Mouse (Mus musculus): ENCODE measurements around the gene Man2a2. TPM values are rescaled to one million over a fixed set of nuclear protein-coding genes. Genes with fewer than 3 reads are reported as not detected.

Man2a2 gene
- polyA plus RNA-seq, 1 experiment from 2014 or later: 73.2 TPM

DNA sequence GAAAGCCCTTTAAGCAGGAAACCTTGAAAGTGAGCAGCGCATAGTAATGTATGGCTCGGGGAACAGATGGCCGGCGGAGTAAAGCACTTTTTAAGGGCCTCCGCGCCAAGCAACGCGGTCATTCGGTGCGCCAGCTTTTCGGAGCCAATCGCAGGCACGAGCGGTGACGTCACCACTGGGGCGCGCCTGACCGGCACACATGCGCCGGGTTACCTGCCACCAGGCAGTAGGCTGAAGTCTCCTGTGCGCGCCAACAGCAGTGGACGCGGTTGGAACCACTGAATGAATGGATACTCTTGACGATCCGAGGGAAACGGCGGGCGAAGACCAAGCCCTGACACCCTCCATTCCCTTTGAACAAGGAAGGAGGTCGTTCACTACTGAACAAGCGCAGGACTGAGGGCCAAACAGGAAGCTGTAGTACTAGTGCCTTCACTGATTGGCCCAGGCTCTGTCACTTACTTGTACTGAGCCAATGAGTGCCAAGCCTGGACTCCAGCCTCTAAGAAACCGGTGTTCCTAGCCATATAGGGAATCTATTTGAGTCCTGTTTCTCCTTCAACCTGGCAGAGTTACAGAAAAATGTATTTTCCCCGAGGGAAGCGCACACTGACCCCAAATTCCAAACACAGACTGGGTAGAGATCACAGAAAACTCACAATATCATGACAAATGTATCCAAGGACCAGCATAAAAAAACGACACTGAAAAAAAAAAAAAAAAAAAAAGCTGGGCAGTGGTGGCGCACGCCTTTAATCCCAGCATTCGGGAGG lies 46.9 kb downstream of the Man2a2 start, which contains the start of gene Rccd1:
TSS of gene Rccd1 (minus strand) at position 412 of the 773 bp plus-strand sequence.
- Histone ChIP-seq H3K79me2 (ENCODE audit: inconsistent target) (no peaks in the 10 kb centered on the region), H3K36me3 (ENCODE audit: inconsistent target) (peaks cover 28% of the 10 kb centered on the region; the same call in 1 of the 2 replicates), H3K4me3 (ENCODE audit: inconsistent target) (peak within 1 kb of the TSS; percentile 55), H3K27ac (peak within 1 kb of the TSS; percentile 54)
- WGBS (ENCODE audit: missing documents): under 1% methylated on average over 34 of the region's 38 CpGs

- Histone ChIP-seq H3K36me3 (ENCODE audit: inconsistent target) (peaks cover 23% of the 10 kb centered on the region; the same call in 1 of the 2 replicates), H3K79me2 (ENCODE audit: inconsistent target) (no peaks in the 10 kb centered on the region), H3K27ac (peak overlapping the region; percentile 54; the same call in 1 of the 2 replicates), H3K4me3 (ENCODE audit: inconsistent target) (peak overlapping the region; percentile 55)
- WGBS (ENCODE audit: missing documents): 24% methylated on average over 8 of the region's 8 CpGs
Measured at GRCm38 (mm10) chr7:80323336-80323735, 47.8 kb downstream of the Man2a2 start.

DNA sequence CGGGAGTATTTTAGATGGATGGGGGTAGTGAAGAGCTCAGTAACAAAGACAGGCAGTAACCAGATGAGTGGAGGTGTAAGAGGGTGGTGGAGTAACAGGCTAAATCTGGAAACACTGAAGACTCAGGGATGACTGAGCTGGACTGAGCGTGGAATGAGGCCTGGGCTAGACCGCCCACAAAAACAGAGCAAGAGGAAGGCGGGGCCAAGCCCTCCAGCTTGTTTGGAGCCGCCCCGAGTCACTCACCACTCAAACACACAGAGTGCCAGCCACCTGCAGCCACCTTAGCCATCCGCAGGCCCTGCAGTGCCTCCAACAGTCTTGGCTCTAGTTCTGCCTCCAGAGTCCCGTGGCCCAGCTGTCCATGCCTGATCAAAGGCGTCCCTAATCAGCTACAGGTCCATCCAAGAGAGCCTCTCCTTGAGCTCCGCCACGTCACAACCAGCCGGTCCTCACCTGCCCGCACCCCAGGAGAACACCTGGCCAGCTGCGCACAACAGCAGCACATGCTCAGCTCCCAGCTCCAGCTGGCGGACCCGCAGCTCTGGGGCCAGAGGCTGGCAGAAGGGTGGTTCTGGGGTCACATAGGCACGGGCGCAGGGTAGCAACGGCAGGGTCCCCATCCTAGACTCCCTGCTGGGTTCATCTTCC lies 51.2 kb downstream of the Man2a2 start:
- no peak overlapping the region for H3K27ac ChIP-seq
- H3K79me2 ChIP-seq (ENCODE audit: inconsistent target): no peaks in the 10 kb centered on the region
- 0 out of 2 replicates have a peak, but pooled peaks cover 4% of the 10 kb centered on the region for H3K36me3 ChIP-seq (ENCODE audit: inconsistent target)
- 92% methylated on average over 18 of the region's 19 CpGs for WGBS (ENCODE audit: missing documents)
- no peak overlapping the region for H3K4me3 ChIP-seq (ENCODE audit: inconsistent target)

- WGBS (ENCODE audit: missing documents): 100% methylated on average over 4 of the region's 4 CpGs
- H3K4me3 ChIP-seq (ENCODE audit: inconsistent target): no peak overlapping the region
- H3K79me2 ChIP-seq (ENCODE audit: inconsistent target): no peaks in the 10 kb centered on the region
- no peak overlapping the region for H3K27ac ChIP-seq
- H3K36me3 ChIP-seq (ENCODE audit: inconsistent target): peaks cover 8% of the 10 kb centered on the region; the same call in 1 of the 2 replicates
Measured at GRCm38 (mm10) chr7:80318670-80319069, 52.5 kb downstream of the Man2a2 start.

DNA sequence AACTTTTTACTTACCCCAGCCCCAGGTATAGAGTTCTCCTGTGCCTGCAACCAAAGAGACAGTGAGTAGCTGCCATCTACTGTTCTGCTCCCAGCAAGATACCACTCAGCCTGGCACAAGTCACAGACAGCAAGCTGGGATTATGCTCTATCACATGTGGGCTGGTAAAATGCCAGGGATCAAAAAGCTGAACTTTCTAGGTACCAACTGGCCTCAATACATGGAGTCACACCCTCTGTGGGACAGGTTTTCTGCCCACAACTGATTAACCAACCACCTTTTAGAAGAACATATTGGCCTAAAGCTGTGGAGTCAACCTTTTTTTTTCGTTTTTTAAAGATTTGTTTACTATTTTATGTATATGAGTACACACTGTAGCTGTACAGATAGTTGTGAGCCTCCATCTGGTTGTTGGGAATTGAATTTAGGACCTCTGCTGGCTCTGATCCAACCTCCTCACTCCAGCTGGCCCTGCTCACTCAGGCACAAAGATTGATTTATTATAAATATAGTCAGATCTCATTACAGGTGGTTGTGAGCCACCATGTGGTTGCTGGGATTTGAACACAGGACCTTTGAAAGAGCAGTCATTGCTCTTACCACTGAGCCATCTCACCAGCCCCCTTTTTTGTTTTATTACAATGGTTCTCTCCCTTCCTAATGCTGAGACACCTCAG lies 53.6 kb downstream of the Man2a2 start:
- Histone ChIP-seq H3K27ac (no peak overlapping the region), H3K4me3 (ENCODE audit: inconsistent target) (no peak overlapping the region), H3K79me2 (ENCODE audit: inconsistent target) (no peaks in the 10 kb centered on the region), H3K36me3 (ENCODE audit: inconsistent target) (peaks cover 8% of the 10 kb centered on the region; the same call in 1 of the 2 replicates)
- WGBS (ENCODE audit: missing documents): 78% methylated on average over 1 of the region's 1 CpGs

- no peak overlapping the region for H3K4me3 ChIP-seq (ENCODE audit: inconsistent target)
- WGBS (ENCODE audit: missing documents): 83% methylated on average over 2 of the region's 2 CpGs
- H3K79me2 ChIP-seq (ENCODE audit: inconsistent target): no peaks in the 10 kb centered on the region
- peaks cover 8% of the 10 kb centered on the region; the same call in 1 of the 2 replicates for H3K36me3 ChIP-seq (ENCODE audit: inconsistent target)
- H3K27ac ChIP-seq: no peak overlapping the region
Measured at GRCm38 (mm10) chr7:80315733-80316132, 55.4 kb downstream of the Man2a2 start.

DNA sequence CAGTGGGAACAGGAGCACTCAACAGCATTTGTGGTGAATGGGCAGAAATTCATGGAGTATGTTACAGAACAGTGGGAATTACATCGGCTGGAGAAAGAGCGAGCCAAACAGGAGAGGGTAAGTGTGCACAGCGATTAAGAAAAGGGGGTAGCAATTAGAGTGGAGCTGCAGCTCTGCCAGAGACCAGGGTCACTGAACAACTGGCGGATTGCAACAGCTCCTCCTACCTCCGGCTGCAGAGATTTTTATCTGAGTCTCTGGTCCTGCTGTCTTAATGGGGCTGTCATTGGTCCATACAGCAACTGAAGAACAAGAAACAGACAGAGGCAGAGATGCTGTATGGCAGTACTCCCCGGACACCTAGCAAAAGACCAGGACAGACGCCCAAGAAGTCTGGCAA lies 60.4 kb downstream of the Man2a2 start:
- Histone ChIP-seq H3K4me3 (ENCODE audit: inconsistent target) (no peak overlapping the region), H3K27ac (no peak overlapping the region), H3K36me3 (ENCODE audit: inconsistent target) (peaks cover 4% of the 10 kb centered on the region; the same call in 1 of the 2 replicates), H3K79me2 (ENCODE audit: inconsistent target) (no peaks in the 10 kb centered on the region)
- WGBS (ENCODE audit: missing documents): 87% methylated on average over 7 of the region's 7 CpGs

- 83% methylated on average over 3 of the region's 3 CpGs for WGBS (ENCODE audit: missing documents)
- Histone ChIP-seq H3K27ac (no peak overlapping the region), H3K4me3 (ENCODE audit: inconsistent target) (no peak overlapping the region), H3K36me3 (ENCODE audit: inconsistent target) (no peaks in the 10 kb centered on the region), H3K79me2 (ENCODE audit: inconsistent target) (no peaks in the 10 kb centered on the region)
Measured at GRCm38 (mm10) chr7:80307766-80308165, 63.4 kb downstream of the Man2a2 start.

GRCm38 (mm10) chr7:80301522-80301921 lies 69.7 kb downstream of the Man2a2 start:
- Histone ChIP-seq H3K36me3 (ENCODE audit: inconsistent target) (no peaks in the 10 kb centered on the region), H3K79me2 (ENCODE audit: inconsistent target) (peaks cover 57% of the 10 kb centered on the region), H3K4me3 (ENCODE audit: inconsistent target) (no peak overlapping the region), H3K27ac (no peak overlapping the region)
- 100% methylated on average over 2 of the region's 2 CpGs for WGBS (ENCODE audit: missing documents)

- peaks cover 72% of the 10 kb centered on the region for H3K79me2 ChIP-seq (ENCODE audit: inconsistent target)
- H3K27ac ChIP-seq: no peak overlapping the region
- WGBS (ENCODE audit: missing documents): 54% methylated on average over 3 of the region's 3 CpGs
- no peak overlapping the region for H3K4me3 ChIP-seq (ENCODE audit: inconsistent target)
- H3K36me3 ChIP-seq (ENCODE audit: inconsistent target): no peaks in the 10 kb centered on the region
Measured at GRCm38 (mm10) chr7:80299568-80299967, 71.6 kb downstream of the Man2a2 start.

Other genes starting within 250 kb of the Man2a2 start
- 6.0 to 23.1 TPM (median 10.0 TPM) in 3 replicates for gene Sema4b, start 184.5 kb downstream of the Man2a2 start, polyA plus RNA-seq (2018)
- 28.5 to 81.1 TPM (median 68.2 TPM) in 3 replicates for gene Cib1, start 138.6 kb downstream of the Man2a2 start, polyA plus RNA-seq (2018)
- 2.7 to 3.2 TPM (median 3.1 TPM) in 3 replicates for gene Gdpgp1, start 138.5 kb downstream of the Man2a2 start, polyA plus RNA-seq (2018)
- gene Ttll13, start 125.0 kb downstream of the Man2a2 start, polyA plus RNA-seq (2018): 0.06 to 0.07 TPM in 2 of 3 replicates, not detected in the other
- 10.5 to 19.3 TPM (median 14.7 TPM) in 3 replicates for gene Ngrn, start 110.2 kb downstream of the Man2a2 start, polyA plus RNA-seq (2018)
- gene Vps33b, start 101.7 kb downstream of the Man2a2 start, polyA plus RNA-seq (2018): 9.4 to 14.3 TPM (median 12.9 TPM) in 3 replicates
- 2.1 to 15.2 TPM (median 9.7 TPM) in 3 replicates for gene Prc1, start 76.9 kb downstream of the Man2a2 start, polyA plus RNA-seq (2018)
- 2.3 to 2.8 TPM (median 2.4 TPM) in 3 replicates for gene Rccd1, start 46.9 kb downstream of the Man2a2 start, polyA plus RNA-seq (2018)
- 14.3 to 19.5 TPM (median 16.2 TPM) in 3 replicates for gene Unc45a, start 30.4 kb downstream of the Man2a2 start, polyA plus RNA-seq (2018)
- gene Hddc3, start 28.3 kb downstream of the Man2a2 start, polyA plus RNA-seq (2018): 6.0 to 14.5 TPM (median 10.1 TPM) in 3 replicates
- gene Fes, start 16.6 kb upstream of the Man2a2 start, polyA plus RNA-seq (2018): 96.8 to 128 TPM (median 114 TPM) in 3 replicates
- 37.1 to 65.0 TPM (median 49.0 TPM) in 3 replicates for gene Furin, start 34.1 kb upstream of the Man2a2 start, polyA plus RNA-seq (2018)
- 2.5 to 9.1 TPM (median 7.2 TPM) in 3 replicates for gene Blm, start 163.7 kb upstream of the Man2a2 start, polyA plus RNA-seq (2018)